Mouse (Mus musculus): ENCODE data around the gene Smbd1. TPM values are rescaled to one million over a fixed set of nuclear protein-coding genes. Genes with fewer than 3 reads are reported as not detected.

The Smbd1 gene
- polyA plus RNA-seq, 1 experiment from 2014 or later: not detected

GRCm38 (mm10) chr16:32776676-32777075 lies 33.6 kb downstream of the Smbd1 start:
- Histone ChIP-seq H3K36me3 (no peaks in the 10 kb centered on the region), H3K9ac (no peak overlapping the region), H3K27ac (no peak overlapping the region), H3K4me1 (no peaks in the 10 kb centered on the region), H3K4me3 (no peak overlapping the region), H3K27me3 (no peaks in the 10 kb centered on the region), H3K4me2 (replicated peaks) (no peak overlapping the region), H3K9me3 (replicated peaks) (no peaks in the 10 kb centered on the region)
- no peak for ATAC-seq (ENCODE audit: low FRiP score)
- whole genome bisulfite sequencing: 83% methylated on average over 10 of the region's 10 CpGs

- no peak for ATAC-seq (ENCODE audit: low FRiP score)
- H3K4me2 ChIP-seq (replicated peaks): no peak overlapping the region
Observed at GRCm38 (mm10) chr16:32766904-32767303, 43.4 kb downstream of the Smbd1 start.

GRCm38 (mm10) chr16:32764961-32765360 lies 45.3 kb downstream of the Smbd1 start:
- no peaks in the 10 kb centered on the region for H3K4me1 ChIP-seq
- ATAC-seq (ENCODE audit: low FRiP score): no peak
- H3K9ac ChIP-seq: no peak overlapping the region
- no peak overlapping the region for H3K4me3 ChIP-seq
- H3K27me3 ChIP-seq: no peaks in the 10 kb centered on the region
- no peaks in the 10 kb centered on the region for H3K36me3 ChIP-seq
- H3K27ac ChIP-seq: no peak overlapping the region
- H3K9me3 ChIP-seq (replicated peaks): no peaks in the 10 kb centered on the region
- H3K4me2 ChIP-seq (replicated peaks): no peak overlapping the region
- WGBS: 81% methylated on average over 6 of the region's 6 CpGs

More at GRCm38 (mm10) chr16:32766904-32767303, 43.4 kb downstream of the Smbd1 start:
- Histone ChIP-seq H3K4me3 (no peak overlapping the region), H3K4me1 (no peaks in the 10 kb centered on the region), H3K36me3 (no peaks in the 10 kb centered on the region), H3K9ac (no peak overlapping the region), H3K9me3 (replicated peaks) (no peaks in the 10 kb centered on the region), H3K27ac (no peak overlapping the region), H3K27me3 (no peaks in the 10 kb centered on the region)
- WGBS: 93% methylated on average over 7 of the region's 7 CpGs

DNA sequence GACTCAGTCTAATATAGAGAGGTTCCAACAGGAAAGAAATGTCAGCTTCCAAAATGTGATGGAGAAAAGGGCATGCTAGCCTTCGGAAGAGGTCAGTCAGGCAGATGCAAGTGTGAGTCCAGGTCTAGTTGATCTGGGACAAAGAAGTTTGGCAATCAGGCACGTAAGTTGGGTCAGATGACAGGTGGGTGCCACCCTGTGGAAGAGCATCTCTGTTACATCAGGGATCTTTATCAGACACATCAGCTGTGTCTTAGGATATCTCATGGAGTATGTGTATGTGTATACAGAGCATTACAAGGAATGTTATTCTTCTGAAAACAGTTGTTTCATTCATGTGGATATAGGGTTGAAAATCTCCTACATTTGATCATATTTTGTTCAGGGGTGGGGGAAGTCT lies 45.7 kb downstream of the Smbd1 start:
- WGBS: 89% methylated on average over 2 of the region's 2 CpGs
- H3K9ac ChIP-seq: no peak overlapping the region
- H3K27ac ChIP-seq: no peak overlapping the region
- H3K4me2 ChIP-seq (replicated peaks): no peak overlapping the region
- ATAC-seq (ENCODE audit: low FRiP score): no peak
- H3K9me3 ChIP-seq (replicated peaks): no peaks in the 10 kb centered on the region
- no peaks in the 10 kb centered on the region for H3K36me3 ChIP-seq
- H3K27me3 ChIP-seq: no peaks in the 10 kb centered on the region
- no peak overlapping the region for H3K4me3 ChIP-seq
- no peaks in the 10 kb centered on the region for H3K4me1 ChIP-seq

Other genes starting within 250 kb of the Smbd1 start
- 44.4 and 55.4 TPM in 2 replicates for gene Tfrc, start 201.6 kb downstream of the Smbd1 start, polyA plus RNA-seq (2016; fragmentation: Nextera tagmentation; extraction: Ambion mirVana)
- 15.6 and 17.2 TPM in 2 replicates for gene Tnk2, start 166.6 kb downstream of the Smbd1 start, polyA plus RNA-seq (2016; fragmentation: Nextera tagmentation; extraction: Ambion mirVana)
- 0.27 and 0.35 TPM in 2 replicates for gene Muc4, start 74.6 kb downstream of the Smbd1 start, polyA plus RNA-seq (2016; fragmentation: Nextera tagmentation; extraction: Ambion mirVana)
- gene Muc20, start 13.0 kb downstream of the Smbd1 start, polyA plus RNA-seq (2016; fragmentation: Nextera tagmentation; extraction: Ambion mirVana): 0.06 and 0.13 TPM in 2 replicates
- gene Fyttd1, start 67.0 kb upstream of the Smbd1 start, polyA plus RNA-seq (2016; fragmentation: Nextera tagmentation; extraction: Ambion mirVana): 121 and 133 TPM in 2 replicates
- gene Rubcn, start 67.3 kb upstream of the Smbd1 start, polyA plus RNA-seq (2016; fragmentation: Nextera tagmentation; extraction: Ambion mirVana): 27.8 and 30.1 TPM in 2 replicates
- gene Lrch3, start 103.6 kb upstream of the Smbd1 start, polyA plus RNA-seq (2016; fragmentation: Nextera tagmentation; extraction: Ambion mirVana): 50.3 and 53.3 TPM in 2 replicates
- gene Iqcg, start 245.7 kb upstream of the Smbd1 start, polyA plus RNA-seq (2016; fragmentation: Nextera tagmentation; extraction: Ambion mirVana): 6.5 and 6.9 TPM in 2 replicates
- gene Rpl35a, start 246.0 kb upstream of the Smbd1 start, polyA plus RNA-seq (2016; fragmentation: Nextera tagmentation; extraction: Ambion mirVana): 568 and 650 TPM in 2 replicates

Data from hindbrain, embryonic 12.5 days (tissue).